Mouse (Mus musculus) liver, postnatal 0 days (tissue): ENCODE measurements at regions not wholly inside any gene's neighbourhood (a gene's known extent, or its start where the extent isn't known, plus 50 kb on each side); places are given as distances from the start of the nearest gene placed in this dataset.

Experiments
- CTCF ChIP-seq: sonication (generic); IDR thresholded peaks from 2 replicates; pipeline ENCODE4 v1.5.1; 2016; ENCODE audit warnings: antibody characterized with exemption, low read depth
- EP300 ChIP-seq: IDR thresholded peaks from 2 replicates; pipeline ENCODE4 v1.6.1; 2016; ENCODE audit warnings: antibody characterized with exemption, low read depth, mild to moderate bottlenecking

DNA sequence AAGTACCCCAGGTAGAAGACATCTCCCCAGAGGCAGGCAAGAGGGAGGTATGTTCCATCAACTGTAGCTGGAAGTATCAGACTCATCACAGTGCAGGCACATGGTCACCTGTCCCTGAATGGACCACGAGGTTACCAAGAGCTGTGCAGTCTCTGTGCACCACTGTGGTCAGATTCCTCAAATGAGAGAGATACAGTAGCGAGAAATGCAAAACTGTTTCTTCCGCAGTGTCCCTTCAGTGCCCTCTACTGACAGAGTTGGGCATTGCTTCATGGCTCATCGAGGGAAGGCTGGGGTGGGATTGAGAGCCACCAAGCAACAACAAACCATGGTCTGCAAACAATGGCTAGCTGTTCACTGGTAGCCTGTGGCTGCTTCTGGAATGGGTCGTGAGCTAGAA, 406.9 kb downstream of the Ptpru start:
- peak; percentile 83 for TF ChIP-seq CTCF
- no peak for TF ChIP-seq EP300
